Mouse (Mus musculus): ENCODE data around the gene Hoxb1. TPM values are rescaled to one million over a fixed set of nuclear protein-coding genes. Genes with fewer than 3 reads are reported as not detected.

Hoxb1 gene
- total RNA-seq (2014; rRNA removed) (not detected in 2 replicates), polyA plus RNA-seq (2015; fragmentation: Nextera tagmentation; extraction: Ambion mirVana) (not detected in 2 replicates)

DNA sequence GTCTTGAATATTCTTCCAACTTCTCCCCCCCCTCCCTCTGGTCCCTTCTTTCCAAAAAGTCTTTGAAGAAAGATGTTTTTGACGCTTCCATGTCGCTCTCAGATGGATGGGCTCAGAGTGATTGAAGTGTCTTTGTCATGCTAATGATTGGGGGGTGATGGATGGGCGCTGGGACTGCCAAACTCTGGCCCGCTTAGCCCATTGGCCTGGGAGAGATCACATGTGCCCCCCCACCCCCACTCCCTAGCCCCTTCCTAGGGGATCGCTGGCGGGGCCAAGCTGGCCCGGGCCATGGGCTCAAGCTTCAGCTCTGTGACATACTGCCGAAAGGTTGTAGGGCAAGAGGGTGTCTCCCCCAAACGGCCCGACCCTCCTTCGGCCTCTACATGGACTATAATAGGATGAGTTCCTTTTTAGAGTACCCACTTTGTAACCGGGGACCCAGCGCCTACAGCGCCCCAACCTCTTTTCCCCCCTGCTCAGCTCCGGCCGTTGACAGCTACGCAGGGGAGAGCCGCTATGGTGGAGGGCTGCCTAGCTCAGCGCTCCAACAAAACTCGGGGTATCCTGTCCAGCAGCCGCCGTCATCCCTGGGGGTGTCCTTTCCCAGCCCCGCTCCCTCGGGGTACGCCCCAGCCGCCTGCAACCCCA is at the start of gene Hoxb1:
TSS of gene Hoxb1 (plus strand) at position 312 of the 651 bp plus-strand sequence.
- TF ChIP-seq CTCF (IDR thresholded peaks at IDR 0.05; ENCODE audit: low read depth): no peak
- peaks cover 92% of the 10 kb centered on the region for H3K27me3 ChIP-seq (ENCODE audit: insufficient read depth, low read length)
- no peak for DNase-seq
- H3K27ac ChIP-seq (ENCODE audit: low read depth, low read length): no peak within 1 kb of the TSS
- ATAC-seq: no peak
- H3K4me1 ChIP-seq (ENCODE audit: insufficient read depth): no peaks in the 10 kb centered on the region
- no peak within 1 kb of the TSS for H3K4me3 ChIP-seq (ENCODE audit: low read depth, low read length)
- H3K36me3 ChIP-seq (ENCODE audit: insufficient read depth): no peaks in the 10 kb centered on the region
- H3K4me2 ChIP-seq (ENCODE audit: low read depth): no peak within 1 kb of the TSS
- no peak within 1 kb of the TSS for H3K9ac ChIP-seq
- 1% methylated on average over 25 of the region's 26 CpGs for WGBS
- no peaks in the 10 kb centered on the region for H3K9me3 ChIP-seq (ENCODE audit: low read length)

GRCm38 (mm10) chr11:96316696-96317607 is 48.6 kb upstream of the Hoxb1 start:
- H3K27me3 ChIP-seq (ENCODE audit: insufficient read depth, low read length): peaks cover 99% of the 10 kb centered on the region
- H3K27ac ChIP-seq (ENCODE audit: low read depth, low read length): no peak overlapping the region
- H3K4me2 ChIP-seq (ENCODE audit: low read depth): no peak overlapping the region

DNA sequence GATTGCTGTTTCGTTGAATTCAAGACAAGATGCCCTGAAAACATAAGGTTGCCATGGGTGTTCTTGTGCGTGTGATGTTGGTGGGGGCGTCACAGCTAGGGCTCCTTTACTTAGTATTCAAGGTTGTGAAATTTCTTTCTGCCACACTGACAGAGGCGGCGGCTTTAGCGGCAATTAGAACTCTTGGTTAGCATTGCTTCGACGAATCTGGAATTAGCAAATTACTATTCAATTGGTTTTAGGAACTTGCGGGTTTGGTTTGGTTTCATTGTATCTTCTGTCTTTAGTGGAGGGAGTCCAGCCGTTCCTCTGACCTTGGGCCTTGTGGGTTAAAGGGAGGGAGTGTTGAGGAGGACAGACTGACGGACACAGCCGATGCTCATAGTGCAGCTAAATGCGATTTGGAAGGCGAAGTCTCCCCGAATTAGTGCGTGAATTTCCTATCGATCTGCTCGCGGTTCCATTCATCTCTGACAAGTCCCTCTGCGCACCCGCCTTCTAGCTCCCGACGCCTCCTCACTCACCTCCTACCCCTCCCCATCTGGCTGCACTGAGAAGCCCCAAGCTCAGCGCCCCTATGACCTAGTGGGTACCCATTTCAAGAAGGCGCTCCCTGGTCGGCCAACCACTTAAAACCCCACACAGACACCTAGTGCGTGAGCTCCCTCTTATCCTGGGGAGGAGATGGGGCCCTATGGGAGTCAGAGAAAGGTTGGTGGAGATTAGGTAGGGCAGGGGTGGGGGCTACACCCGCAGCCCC is 47.8 kb upstream of the Hoxb1 start, which contains the start of gene Hoxb4:
TSS of gene Hoxb4 (plus strand) at position 660 of the 760 bp plus-strand sequence.
- H3K27ac ChIP-seq (ENCODE audit: low read depth, low read length): no peak within 1 kb of the TSS
- no peak within 1 kb of the TSS for H3K9ac ChIP-seq
- H3K4me2 ChIP-seq (ENCODE audit: low read depth): peak within 1 kb of the TSS; percentile 10; the same call in 1 of the 2 replicates
- 1% methylated on average over 28 of the region's 28 CpGs for WGBS
- no peaks in the 10 kb centered on the region for H3K9me3 ChIP-seq (ENCODE audit: low read length)
- DNase-seq: peak; percentile 62
- H3K4me1 ChIP-seq (ENCODE audit: insufficient read depth): no peaks in the 10 kb centered on the region
- H3K36me3 ChIP-seq (ENCODE audit: insufficient read depth): no peaks in the 10 kb centered on the region
- no peak within 1 kb of the TSS for H3K4me3 ChIP-seq (ENCODE audit: low read depth, low read length)
- ATAC-seq: no peak
- no peak for TF ChIP-seq CTCF (IDR thresholded peaks at IDR 0.05; ENCODE audit: low read depth)
- peaks cover 99% of the 10 kb centered on the region for H3K27me3 ChIP-seq (ENCODE audit: insufficient read depth, low read length)

More at GRCm38 (mm10) chr11:96316696-96317607, 48.6 kb upstream of the Hoxb1 start:
- 5% methylated on average over 18 of the region's 18 CpGs for whole genome bisulfite sequencing
- ATAC-seq (no peak), DNase-seq (peak; percentile 69)
- no peak for TF ChIP-seq CTCF (IDR thresholded peaks at IDR 0.05; ENCODE audit: low read depth)
- Histone ChIP-seq H3K36me3 (ENCODE audit: insufficient read depth) (no peaks in the 10 kb centered on the region), H3K4me1 (ENCODE audit: insufficient read depth) (no peaks in the 10 kb centered on the region), H3K9ac (no peak overlapping the region), H3K9me3 (ENCODE audit: low read length) (no peaks in the 10 kb centered on the region), H3K4me3 (ENCODE audit: low read depth, low read length) (no peak overlapping the region)

- Histone ChIP-seq H3K4me2 (ENCODE audit: low read depth) (peak overlapping the region; percentile 10; the same call in 1 of the 2 replicates), H3K27ac (ENCODE audit: low read depth, low read length) (no peak overlapping the region), H3K9me3 (ENCODE audit: low read length) (no peaks in the 10 kb centered on the region), H3K9ac (no peak overlapping the region), H3K36me3 (ENCODE audit: insufficient read depth) (no peaks in the 10 kb centered on the region), H3K4me3 (ENCODE audit: low read depth, low read length) (no peak overlapping the region), H3K27me3 (ENCODE audit: insufficient read depth, low read length) (peaks cover 99% of the 10 kb centered on the region), H3K4me1 (ENCODE audit: insufficient read depth) (no peaks in the 10 kb centered on the region)
- no peak for ATAC-seq
- no peak for TF ChIP-seq CTCF (IDR thresholded peaks at IDR 0.05; ENCODE audit: low read depth)
- DNase-seq: no peak
- under 1% methylated on average over 34 of the region's 45 CpGs for WGBS
Observed at GRCm38 (mm10) chr11:96318368-96319070, 47.0 kb upstream of the Hoxb1 start.

- Histone ChIP-seq H3K27ac (ENCODE audit: low read depth, low read length) (no peak overlapping the region), H3K4me3 (ENCODE audit: low read depth, low read length) (no peak overlapping the region), H3K27me3 (ENCODE audit: insufficient read depth, low read length) (peaks cover 99% of the 10 kb centered on the region), H3K9me3 (ENCODE audit: low read length) (no peaks in the 10 kb centered on the region), H3K4me2 (ENCODE audit: low read depth) (peak overlapping the region; percentile 10; the same call in 1 of the 2 replicates), H3K36me3 (ENCODE audit: insufficient read depth) (no peaks in the 10 kb centered on the region), H3K9ac (no peak overlapping the region), H3K4me1 (ENCODE audit: insufficient read depth) (no peaks in the 10 kb centered on the region)
- no peak for TF ChIP-seq CTCF (IDR thresholded peaks at IDR 0.05; ENCODE audit: low read depth)
- ATAC-seq (no peak), DNase-seq (no peak)
- under 1% methylated on average over 26 of the region's 34 CpGs for WGBS
Observed at GRCm38 (mm10) chr11:96319071-96319902, 46.3 kb upstream of the Hoxb1 start.
